Comparison of ENCODE assay signal across 21 mouse cellular contexts in genomic region chr4:109568959-109569358, GRCm38 (mm10). TPM values are rescaled to one million over a fixed set of nuclear protein-coding genes. Genes with fewer than 3 reads are reported as not detected.
DNase-seq lines count a peak whose midpoint lies in the region; ATAC-seq and TF ChIP-seq lines count a peak whose summit lies in the region.
"Had no signal": no experiment of that assay in that cellular context is flagged by ENCODE, and none has a peak within 500 bp of the region (broad histone marks: within the 10 kb centered on the region; RNA-seq: fewer than 3 reads in every experiment).

No protein-coding gene starts in this region.

- peak overlapping the region; percentile 55 for H3K9ac ChIP-seq in hindbrain, embryonic 14.5 days
- H3K9ac ChIP-seq in neural tube, embryonic 11.5 days (ENCODE audit: low read length) = no peak overlapping the region
- H3K9ac ChIP-seq: forebrain, embryonic 12.5 days; liver, postnatal 0 days had no signal

- no peak overlapping the region; the same call in 1 of the 2 replicates for H3K27ac ChIP-seq in hindbrain, embryonic 14.5 days
- H3K27ac ChIP-seq in neural tube, embryonic 11.5 days (ENCODE audit: low read depth, low read length) = 0 out of 2 replicates have a peak overlapping the region, but pooled peaks have one; percentile 23
- H3K27ac ChIP-seq: forebrain, embryonic 12.5 days; heart, adult 2 months; layer of hippocampus, adult 2 months had no signal

- peak; percentile 92 for ATAC-seq in hindbrain, embryonic 14.5 days (ENCODE audit: low FRiP score)
- ATAC-seq in neural tube, embryonic 11.5 days (ENCODE audit: insufficient read depth, low FRiP score, low TSS enrichment) = peak; percentile 93
- ATAC-seq: liver, postnatal 0 days had no signal

- no peaks in the 10 kb centered on the region for H3K9me3 ChIP-seq in hindbrain, embryonic 14.5 days (ENCODE audit: control insufficient read depth, low read length)
- H3K9me3 ChIP-seq in neural tube, embryonic 11.5 days (ENCODE audit: control insufficient read depth, low read length) = no peaks in the 10 kb centered on the region
- H3K9me3 ChIP-seq: forebrain, embryonic 12.5 days had no signal

- DNase-seq in embryo, embryonic 11 days = peak; percentile 10
- DNase-seq in embryo, embryonic 10 days (ENCODE audit: low spot score) = no peak
- peak; percentile 43 for DNase-seq in brain, embryonic 14.5 days (ENCODE audit: low read depth)
- peak; percentile 38 for DNase-seq in hindbrain, embryonic 14.5 days (ENCODE audit: low spot score)
- DNase-seq in neural tube, embryonic 11.5 days (ENCODE audit: low spot score) = peak; percentile 38
- DNase-seq in spleen, postnatal 4 days (ENCODE audit: low spot score in 2 of 2) = no peak
- no peak for DNase-seq in layer of hippocampus, adult 9-10 months (ENCODE audit: low spot score)
- no peak for DNase-seq in adrenal gland, adult 2 months
- DNase-seq: cerebellum, adult 2 months; heart, adult 2 months; liver, postnatal 0 days; lung, postnatal 4 days; thymus, adult 2 months had no signal

- no peak for TF ChIP-seq CTCF in brain, embryonic 14.5 days (IDR thresholded peaks at IDR 0.05; ENCODE audit: borderline replicate concordance, extremely low read depth, insufficient read depth, insufficient read length)

- H3K4me3 ChIP-seq in hindbrain, embryonic 14.5 days (replicated peaks; ENCODE audit: low read length) = peak overlapping the region; percentile 31
- H3K4me3 ChIP-seq in neural tube, embryonic 11.5 days (ENCODE audit: low read depth, low read length) = no peak overlapping the region
- H3K4me3 ChIP-seq: forebrain, embryonic 12.5 days; heart, adult 2 months; layer of hippocampus, adult 2 months had no signal

- H3K36me3 ChIP-seq in hindbrain, embryonic 14.5 days (replicated peaks; ENCODE audit: control insufficient read depth, insufficient read depth) = no peaks in the 10 kb centered on the region
- H3K36me3 ChIP-seq in neural tube, embryonic 11.5 days (ENCODE audit: control insufficient read depth, insufficient read depth, low read length) = no peaks in the 10 kb centered on the region
- H3K36me3 ChIP-seq: forebrain, embryonic 12.5 days had no signal

- 0 out of 2 replicates have a peak, but pooled peaks cover 5% of the 10 kb centered on the region for H3K4me1 ChIP-seq in hindbrain, embryonic 14.5 days (replicated peaks; ENCODE audit: control insufficient read depth, insufficient read depth, low read length)
- no peaks in the 10 kb centered on the region; the same call in 1 of the 2 replicates for H3K4me1 ChIP-seq in neural tube, embryonic 11.5 days (ENCODE audit: control insufficient read depth, insufficient read depth, low read length)
- H3K4me1 ChIP-seq: forebrain, embryonic 12.5 days had no signal

- 36% methylated on average over 10 of the region's 10 CpGs for WGBS in hindbrain, embryonic 14.5 days
- WGBS in neural tube, embryonic 11.5 days = 58% methylated on average over 10 of the region's 10 CpGs

- no peak for TF ChIP-seq POLR2A in brain, embryonic 14.5 days (IDR thresholded peaks at IDR 0.05; ENCODE audit: borderline replicate concordance, extremely low read depth, insufficient read depth, insufficient read length, poor library complexity, severe bottlenecking)

- no peaks in the 10 kb centered on the region for H3K27me3 ChIP-seq in hindbrain, embryonic 14.5 days (ENCODE audit: control insufficient read depth, insufficient read depth, low read length)
- H3K27me3 ChIP-seq in neural tube, embryonic 11.5 days (ENCODE audit: control insufficient read depth, insufficient read depth, low read length) = no peaks in the 10 kb centered on the region
- H3K27me3 ChIP-seq: forebrain, embryonic 12.5 days had no signal

- peak overlapping the region; percentile 57 for H3K4me2 ChIP-seq in hindbrain, embryonic 14.5 days (replicated peaks)
- H3K4me2 ChIP-seq in neural tube, embryonic 11.5 days (ENCODE audit: low read depth) = peak overlapping the region; percentile 36
- H3K4me2 ChIP-seq: forebrain, embryonic 12.5 days had no signal

RNA-seq across cellular contexts. Expression of gene 4930522H14Rik, which starts 37.9 kb away (rescaled TPM):
- not detected in 2 replicates for polyA plus RNA-seq in brain, embryonic 14.5 days (2012; rRNA removed)
- polyA plus RNA-seq in hindbrain, embryonic 14.5 days (2014; fragmentation: Nextera tagmentation; extraction: Ambion mirVana) = not detected in 2 replicates
- polyA plus RNA-seq in neural tube, embryonic 11.5 days (2014; fragmentation: Nextera tagmentation; extraction: Ambion mirVana) = not detected in 2 replicates
- total RNA-seq in adrenal gland, adult 2 months (2021) = not detected
- polyA plus RNA-seq in adrenal gland, adult 2 months (2012; rRNA removed) = not detected in 2 replicates
- total RNA-seq: heart, adult 2 months; layer of hippocampus, adult 2 months; left cerebral cortex, adult 8-10 months had no signal
- polyA plus RNA-seq: cerebellum, adult 2 months; embryonic facial prominence, embryonic 11.5 days; forebrain, embryonic 12.5 days; heart, adult 2 months; heart, embryonic 16.5 days; intestine, embryonic 14.5 days; kidney, embryonic 16.5 days; limb, embryonic 14.5 days; liver, postnatal 0 days; thymus, adult 2 months had no signal

Comparison
In these comparisons a context has a peak if more than half of its experiments do, and no peak if none do; other contexts are left out.
1. DNase-seq: peak in embryo, embryonic 11 days (single experiment), brain, embryonic 14.5 days (single experiment), hindbrain, embryonic 14.5 days (single experiment) and neural tube, embryonic 11.5 days (single experiment); none in embryo, embryonic 10 days (single experiment), spleen, postnatal 4 days (0 of 2), layer of hippocampus, adult 9-10 months (single experiment) and adrenal gland, adult 2 months (single experiment).